Mouse (Mus musculus) bone marrow, adult 2 months (tissue): ENCODE data around the gene Slco1a6. TPM values are rescaled to one million over a fixed set of nuclear protein-coding genes. Genes with fewer than 3 reads are reported as not detected.
"Not testable (repeated sequence)": the region's sequence is repeated elsewhere in the genome, so short reads cannot be mapped to it uniquely, and the experiment has no call there.

Experiments
- H3K27ac ChIP-seq: fragments of 200-500 bp; 2 replicates; pipeline ENCODE4 v1.5.1; 2012; ENCODE audit warnings: low read depth, mild to moderate bottlenecking, control low read depth, inconsistent platforms, low read length; ENCODE audit not compliant: control insufficient read depth, poor library complexity, insufficient read depth
- H3K4me1 ChIP-seq: fragments of 200-500 bp; 2 replicates; pipeline ENCODE4 v1.6.1; 2011; ENCODE audit warnings: low read length; ENCODE audit not compliant: control insufficient read depth, insufficient read depth
- H3K4me3 ChIP-seq: fragments of 200-500 bp; replicated peaks from 2 replicates; pipeline ENCODE3; 2011; ENCODE audit warnings: mild to moderate bottlenecking, low read depth, low read length, control low read depth; ENCODE audit not compliant: control insufficient read depth
- CTCF ChIP-seq: fragments of 200-500 bp; IDR thresholded peaks from 2 replicates; pipeline ENCODE4 v1.5.1; 2011; ENCODE audit warnings: low read length, control low read depth; ENCODE audit not compliant: control insufficient read depth, insufficient read depth
- POLR2A ChIP-seq: fragments of 200-500 bp; IDR thresholded peaks from 2 replicates; pipeline ENCODE4 v1.6.1; 2011; ENCODE audit warnings: low read depth, mild to moderate bottlenecking, control low read depth, low read length, borderline replicate concordance; ENCODE audit not compliant: control insufficient read depth
- WGBS: fragments of 180-500 bp; shearing (Covaris S2); methylation state at CpG from one replicate; pipeline ENCODE4 v1.1.7; 2018; 5-methylcytosine and 5-hydroxymethylcytosine counted together
- polyA plus RNA-seq: library from polyadenylated mRNA; stranded (reverse); fragments of >200 nt; gene quantifications from 2 replicates; pipeline ENCODE4 v1.2.4, GENCODE M21; 2011; ENCODE audit warnings: low replicate concordance; ENCODE audit not compliant: missing spikeins, insufficient read depth, insufficient read length

The Slco1a6 gene
- polyA plus RNA-seq: not detected in 2 replicates

DNA sequence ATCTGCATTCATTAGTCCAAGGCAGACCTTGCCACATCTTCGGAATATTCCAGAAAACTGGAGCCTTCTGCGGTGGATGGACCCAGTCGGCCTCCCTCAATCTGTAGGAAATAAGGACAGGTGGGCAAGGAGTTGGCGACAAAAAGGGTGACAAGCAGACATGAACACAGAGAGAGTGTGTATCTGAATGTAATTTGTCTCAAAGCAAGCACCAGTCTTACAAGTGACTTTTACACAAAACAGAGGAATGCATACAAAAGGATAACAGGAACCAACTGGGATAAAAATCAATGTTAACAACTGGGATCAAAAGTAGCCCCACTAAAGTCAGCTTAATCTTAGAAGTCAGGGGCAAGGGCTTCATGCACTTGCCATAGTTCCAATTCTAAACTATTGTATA, at the start of gene Slco1a6:
Gene Slco1a6, minus strand, starts transcription at position 101 of the 400 bp plus-strand sequence.
- 81% methylated on average over 4 of the region's 4 CpGs for WGBS
- no peak for TF ChIP-seq CTCF
- no peak within 1 kb of the TSS for H3K4me3 ChIP-seq
- H3K4me1 ChIP-seq: no peaks in the 10 kb centered on the region
- H3K27ac ChIP-seq: no peak within 1 kb of the TSS

- 69% methylated on average over 1 of the region's 1 CpGs for WGBS
- not testable (repeated sequence) for H3K4me1 ChIP-seq, H3K4me3 ChIP-seq, H3K27ac ChIP-seq
Measured at GRCm38 (mm10) chr6:142250738-142251307, 42.5 kb upstream of the Slco1a6 start.

- no peak overlapping the region for H3K4me3 ChIP-seq
- WGBS: 67% methylated on average over 5 of the region's 5 CpGs
Measured at GRCm38 (mm10) chr6:142245065-142245464, 36.7 kb upstream of the Slco1a6 start.

GRCm38 (mm10) chr6:142239468-142239867, 31.1 kb upstream of the Slco1a6 start:
- Histone ChIP-seq H3K27ac (no peak overlapping the region), H3K4me3 (no peak overlapping the region), H3K4me1 (no peaks in the 10 kb centered on the region)
- TF ChIP-seq CTCF (no peak), POLR2A (no peak)
- WGBS: 49% methylated on average over 1 of the region's 1 CpGs

More at GRCm38 (mm10) chr6:142245065-142245464, 36.7 kb upstream of the Slco1a6 start:
- TF ChIP-seq CTCF (no peak), POLR2A (no peak)
- H3K27ac ChIP-seq: no peak overlapping the region
- no peaks in the 10 kb centered on the region for H3K4me1 ChIP-seq

GRCm38 (mm10) chr6:142220138-142220537, 11.8 kb upstream of the Slco1a6 start:
- no peak overlapping the region for H3K27ac ChIP-seq
- no peak overlapping the region for H3K4me3 ChIP-seq
- no peaks in the 10 kb centered on the region for H3K4me1 ChIP-seq
- TF ChIP-seq CTCF (no peak), POLR2A (no peak)

- Histone ChIP-seq H3K4me1 (no peaks in the 10 kb centered on the region), H3K27ac (no peak overlapping the region), H3K4me3 (no peak overlapping the region)
- no peak for TF ChIP-seq POLR2A
- no peak for TF ChIP-seq CTCF
Measured at GRCm38 (mm10) chr6:142211821-142212220, 3.5 kb upstream of the Slco1a6 start.

DNA sequence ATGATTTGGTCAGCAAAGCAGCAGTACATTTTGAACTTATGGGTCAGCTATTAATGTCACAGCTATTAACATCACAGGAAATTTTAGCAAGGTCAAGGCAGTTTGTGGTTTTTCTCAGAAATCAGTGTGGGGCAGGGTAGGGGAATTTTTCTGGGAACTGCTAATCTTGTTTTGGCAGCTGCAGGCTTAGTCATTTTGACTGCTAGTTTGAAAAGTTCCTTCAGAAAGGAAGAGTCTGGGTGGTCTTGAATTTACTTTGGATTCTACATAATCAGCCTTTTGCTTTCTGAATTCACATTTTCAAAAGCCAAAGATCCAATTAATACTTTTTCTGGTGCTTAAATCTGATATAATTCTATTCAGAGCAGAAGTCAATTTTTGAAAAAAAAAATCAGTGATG, 1.4 kb upstream of the Slco1a6 start:
- no peak overlapping the region for H3K27ac ChIP-seq
- H3K4me1 ChIP-seq: no peaks in the 10 kb centered on the region
- no peak overlapping the region for H3K4me3 ChIP-seq
- TF ChIP-seq POLR2A: no peak
- TF ChIP-seq CTCF: no peak

DNA sequence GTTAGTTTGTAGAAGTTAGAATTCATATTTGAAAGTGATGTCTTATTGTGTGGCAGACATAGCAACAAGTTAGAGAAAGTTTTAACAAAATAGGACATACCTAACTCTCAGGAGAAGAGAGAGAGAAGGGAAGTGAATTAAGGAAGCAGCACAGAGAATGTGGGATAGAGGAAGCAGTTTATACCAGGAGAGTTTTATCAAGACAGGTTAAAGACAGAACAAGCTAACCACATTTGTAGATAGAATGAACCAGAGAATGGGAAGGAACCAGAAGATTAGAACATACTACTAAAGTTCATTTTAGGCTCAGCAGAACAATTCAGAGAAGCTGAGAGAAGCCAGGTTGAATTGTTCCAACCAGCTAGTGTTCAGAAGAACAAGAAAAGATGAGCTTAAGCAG, 7.8 kb downstream of the Slco1a6 start:
- no peak for TF ChIP-seq POLR2A
- TF ChIP-seq CTCF: no peak
- H3K4me1 ChIP-seq: no peaks in the 10 kb centered on the region
- no peak overlapping the region for H3K27ac ChIP-seq
- no peak overlapping the region for H3K4me3 ChIP-seq

GRCm38 (mm10) chr6:142194245-142194644, 14.1 kb downstream of the Slco1a6 start:
- 77% methylated on average over 8 of the region's 8 CpGs for WGBS
- no peaks in the 10 kb centered on the region for H3K4me1 ChIP-seq
- TF ChIP-seq CTCF (no peak), POLR2A (no peak)
- no peak overlapping the region for H3K4me3 ChIP-seq
- H3K27ac ChIP-seq: no peak overlapping the region

DNA sequence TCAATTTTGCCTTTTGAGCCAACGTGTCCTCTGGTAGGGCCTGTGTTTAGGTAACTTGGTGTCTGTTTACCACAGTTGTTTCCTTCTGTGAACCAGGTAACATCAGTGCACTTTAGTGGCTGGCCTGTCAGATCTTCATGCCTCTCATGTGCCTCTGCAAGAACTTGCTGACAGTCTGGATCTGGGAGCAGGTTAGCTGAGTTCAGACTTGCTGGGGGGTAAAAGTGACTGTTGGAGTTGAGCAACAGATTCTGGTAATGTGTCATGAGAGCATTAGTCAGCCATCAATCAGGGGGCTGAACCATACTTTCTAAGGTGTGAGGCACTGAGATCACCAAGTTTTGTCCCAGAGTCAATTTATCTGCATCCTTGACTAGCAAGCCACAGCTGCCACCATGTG, 16.4 kb downstream of the Slco1a6 start:
- no peak overlapping the region for H3K4me3 ChIP-seq
- H3K27ac ChIP-seq: no peak overlapping the region
- 55% methylated on average over 1 of the region's 1 CpGs for WGBS
- TF ChIP-seq CTCF: no peak
- TF ChIP-seq POLR2A: no peak
- H3K4me1 ChIP-seq: no peaks in the 10 kb centered on the region
